Mouse (Mus musculus) cerebellum, adult 9-10 months (tissue): Measurements from ENCODE around the gene Eif3f.
A peak's percentile ranks its signal among the peaks of the same experiment; 100 is the strongest.

Source experiments
- DNase-seq: peaks from one replicate; pipeline ENCODE4 v3.0.0; 2022

Gene Eif3f

GRCm38 (mm10) chr7:108972273-108972672 is 38.1 kb downstream of the Eif3f start:
- DNase-seq = peak; percentile 79

GRCm38 (mm10) chr7:108985934-108986708 is 51.9 kb downstream of the Eif3f start:
- DNase-seq = no peak

GRCm38 (mm10) chr7:108991207-108991606 is 57.0 kb downstream of the Eif3f start:
- DNase-seq = no peak
